Mouse (Mus musculus): ENCODE measurements at regions not wholly inside any gene's neighbourhood (a gene's known extent, or its start where the extent isn't known, plus 50 kb on each side); places are given as distances from the start of the nearest gene placed in this dataset.

- Histone ChIP-seq H3K9ac (ENCODE audit: low read depth, low read length) (no peak overlapping the region), H3K4me1 (ENCODE audit: control insufficient read depth, insufficient read depth, low read depth, low read length) (no peaks in the 10 kb centered on the region), H3K36me3 (ENCODE audit: control insufficient read depth, insufficient read depth, low read length) (no peaks in the 10 kb centered on the region), H3K4me3 (ENCODE audit: low read length) (no peak overlapping the region), H3K9me3 (ENCODE audit: control insufficient read depth, low read length) (no peaks in the 10 kb centered on the region), H3K4me2 (ENCODE audit: low read length) (no peak overlapping the region), H3K27ac (ENCODE audit: low read depth, low read length) (no peak overlapping the region), H3K27me3 (replicated peaks; ENCODE audit: control insufficient read depth, insufficient read depth, low read length) (no peaks in the 10 kb centered on the region)
- no peak for ATAC-seq
- WGBS, result 46% methylated on average over 3 of the region's 3 CpGs
Measured at GRCm38 (mm10) chr6:55781146-55781545, 55.5 kb upstream of the Itprid1 start.

- Histone ChIP-seq H3K4me1 (ENCODE audit: control insufficient read depth, insufficient read depth, low read depth, low read length) (no peaks in the 10 kb centered on the region), H3K27ac (ENCODE audit: low read depth, low read length) (no peak overlapping the region), H3K27me3 (replicated peaks; ENCODE audit: control insufficient read depth, insufficient read depth, low read length) (no peaks in the 10 kb centered on the region), H3K4me2 (ENCODE audit: low read length) (no peak overlapping the region), H3K4me3 (ENCODE audit: low read length) (no peak overlapping the region), H3K36me3 (ENCODE audit: control insufficient read depth, insufficient read depth, low read length) (no peaks in the 10 kb centered on the region), H3K9ac (ENCODE audit: low read depth, low read length) (no peak overlapping the region), H3K9me3 (ENCODE audit: control insufficient read depth, low read length) (no peaks in the 10 kb centered on the region)
- no peak for ATAC-seq
- WGBS, result 93% methylated on average over 5 of the region's 5 CpGs
Measured at GRCm38 (mm10) chr6:55775527-55775926, 61.2 kb upstream of the Itprid1 start.

GRCm38 (mm10) chr6:55770341-55770740 lies 66.4 kb upstream of the Itprid1 start:
- WGBS, result 80% methylated on average over 8 of the region's 8 CpGs
- no peaks in the 10 kb centered on the region for H3K9me3 ChIP-seq (ENCODE audit: control insufficient read depth, low read length)
- no peak for ATAC-seq
- H3K4me3 ChIP-seq (ENCODE audit: low read length), result no peak overlapping the region
- no peak overlapping the region for H3K27ac ChIP-seq (ENCODE audit: low read depth, low read length)
- H3K9ac ChIP-seq (ENCODE audit: low read depth, low read length), result no peak overlapping the region
- no peaks in the 10 kb centered on the region for H3K27me3 ChIP-seq (replicated peaks; ENCODE audit: control insufficient read depth, insufficient read depth, low read length)
- no peaks in the 10 kb centered on the region for H3K36me3 ChIP-seq (ENCODE audit: control insufficient read depth, insufficient read depth, low read length)
- no peak overlapping the region for H3K4me2 ChIP-seq (ENCODE audit: low read length)
- H3K4me1 ChIP-seq (ENCODE audit: control insufficient read depth, insufficient read depth, low read depth, low read length), result no peaks in the 10 kb centered on the region

- ATAC-seq, result peak; percentile 20; the same call in 1 of the 2 replicates
- Histone ChIP-seq H3K9ac (ENCODE audit: low read depth, low read length) (no peak overlapping the region), H3K9me3 (ENCODE audit: control insufficient read depth, low read length) (no peaks in the 10 kb centered on the region), H3K27me3 (replicated peaks; ENCODE audit: control insufficient read depth, insufficient read depth, low read length) (no peaks in the 10 kb centered on the region), H3K4me1 (ENCODE audit: control insufficient read depth, insufficient read depth, low read depth, low read length) (no peaks in the 10 kb centered on the region), H3K27ac (ENCODE audit: low read depth, low read length) (no peak overlapping the region), H3K4me3 (ENCODE audit: low read length) (no peak overlapping the region), H3K4me2 (ENCODE audit: low read length) (no peak overlapping the region), H3K36me3 (ENCODE audit: control insufficient read depth, insufficient read depth, low read length) (no peaks in the 10 kb centered on the region)
- 85% methylated on average over 6 of the region's 6 CpGs for WGBS
Measured at GRCm38 (mm10) chr6:55755491-55755890, 74.4 kb upstream of the Neurod6 start.

GRCm38 (mm10) chr6:55750831-55751230 lies 69.8 kb upstream of the Neurod6 start:
- Histone ChIP-seq H3K4me2 (ENCODE audit: low read length) (no peak overlapping the region), H3K9ac (ENCODE audit: low read depth, low read length) (no peak overlapping the region), H3K4me1 (ENCODE audit: control insufficient read depth, insufficient read depth, low read depth, low read length) (no peaks in the 10 kb centered on the region), H3K36me3 (ENCODE audit: control insufficient read depth, insufficient read depth, low read length) (no peaks in the 10 kb centered on the region), H3K4me3 (ENCODE audit: low read length) (no peak overlapping the region), H3K27me3 (replicated peaks; ENCODE audit: control insufficient read depth, insufficient read depth, low read length) (no peaks in the 10 kb centered on the region), H3K9me3 (ENCODE audit: control insufficient read depth, low read length) (no peaks in the 10 kb centered on the region), H3K27ac (ENCODE audit: low read depth, low read length) (no peak overlapping the region)
- peak; percentile 45; the same call in 1 of the 2 replicates for ATAC-seq
- 84% methylated on average over 11 of the region's 11 CpGs for WGBS

- Histone ChIP-seq H3K36me3 (ENCODE audit: control insufficient read depth, insufficient read depth, low read length) (no peaks in the 10 kb centered on the region), H3K9me3 (ENCODE audit: control insufficient read depth, low read length) (no peaks in the 10 kb centered on the region), H3K27ac (ENCODE audit: low read depth, low read length) (no peak overlapping the region), H3K4me3 (ENCODE audit: low read length) (no peak overlapping the region), H3K27me3 (replicated peaks; ENCODE audit: control insufficient read depth, insufficient read depth, low read length) (no peaks in the 10 kb centered on the region), H3K4me1 (ENCODE audit: control insufficient read depth, insufficient read depth, low read depth, low read length) (no peaks in the 10 kb centered on the region), H3K4me2 (ENCODE audit: low read length) (no peak overlapping the region), H3K9ac (ENCODE audit: low read depth, low read length) (no peak overlapping the region)
- 53% methylated on average over 2 of the region's 2 CpGs for WGBS
- no peak for ATAC-seq
Measured at GRCm38 (mm10) chr6:55745859-55746151, 64.7 kb upstream of the Neurod6 start.

GRCm38 (mm10) chr6:55745105-55745858 lies 64.2 kb upstream of the Neurod6 start:
- no peak overlapping the region for H3K4me2 ChIP-seq (ENCODE audit: low read length)
- no peak for ATAC-seq
- H3K9ac ChIP-seq (ENCODE audit: low read depth, low read length), result no peak overlapping the region
- H3K9me3 ChIP-seq (ENCODE audit: control insufficient read depth, low read length), result no peaks in the 10 kb centered on the region
- H3K4me3 ChIP-seq (ENCODE audit: low read length), result no peak overlapping the region
- no peaks in the 10 kb centered on the region for H3K27me3 ChIP-seq (replicated peaks; ENCODE audit: control insufficient read depth, insufficient read depth, low read length)
- no peaks in the 10 kb centered on the region for H3K36me3 ChIP-seq (ENCODE audit: control insufficient read depth, insufficient read depth, low read length)
- no peak overlapping the region for H3K27ac ChIP-seq (ENCODE audit: low read depth, low read length)
- WGBS, result 54% methylated on average over 3 of the region's 3 CpGs
- H3K4me1 ChIP-seq (ENCODE audit: control insufficient read depth, insufficient read depth, low read depth, low read length), result no peaks in the 10 kb centered on the region

- no peaks in the 10 kb centered on the region for H3K9me3 ChIP-seq (ENCODE audit: control insufficient read depth, low read length)
- no peak overlapping the region for H3K4me2 ChIP-seq (ENCODE audit: low read length)
Measured at GRCm38 (mm10) chr6:55731301-55731826, 50.3 kb upstream of the Neurod6 start.

More at GRCm38 (mm10) chr6:55731301-55731826, 50.3 kb upstream of the Neurod6 start:
- ATAC-seq, result no peak
- Histone ChIP-seq H3K27ac (ENCODE audit: low read depth, low read length) (no peak overlapping the region), H3K9ac (ENCODE audit: low read depth, low read length) (no peak overlapping the region), H3K4me1 (ENCODE audit: control insufficient read depth, insufficient read depth, low read depth, low read length) (no peaks in the 10 kb centered on the region), H3K36me3 (ENCODE audit: control insufficient read depth, insufficient read depth, low read length) (no peaks in the 10 kb centered on the region), H3K4me3 (ENCODE audit: low read length) (no peak overlapping the region), H3K27me3 (replicated peaks; ENCODE audit: control insufficient read depth, insufficient read depth, low read length) (no peaks in the 10 kb centered on the region)
- WGBS, result 92% methylated on average over 5 of the region's 5 CpGs
